Mouse (Mus musculus) liver, embryonic 14.5 days (tissue): ENCODE results near the gene Srarp.

Source experiments
- CTCF ChIP-seq: IDR thresholded peaks from 2 replicates; pipeline ENCODE4 v1.5.1; 2016; ENCODE audit warnings: antibody characterized with exemption, low read depth, control low read depth
- EP300 ChIP-seq: IDR thresholded peaks from 2 replicates; pipeline ENCODE4 v1.6.1; 2016; ENCODE audit warnings: antibody characterized with exemption, low read depth

- TF ChIP-seq EP300 (no peak), CTCF (no peak)
Measured at GRCm38 (mm10) chr4:141427921-141428320, 8.0 kb downstream of the Srarp start.
